Mouse (Mus musculus): ENCODE data around the gene Sh3rf3. TPM values are rescaled to one million over a fixed set of nuclear protein-coding genes. Genes with fewer than 3 reads are reported as not detected.
"Not testable (repeated sequence)": the region's sequence is repeated elsewhere in the genome, so short reads cannot be mapped to it uniquely, and the experiment has no call there.

The Sh3rf3 gene
- polyA plus RNA-seq, 1 experiment from 2014 or later: 0.03 TPM

DNA sequence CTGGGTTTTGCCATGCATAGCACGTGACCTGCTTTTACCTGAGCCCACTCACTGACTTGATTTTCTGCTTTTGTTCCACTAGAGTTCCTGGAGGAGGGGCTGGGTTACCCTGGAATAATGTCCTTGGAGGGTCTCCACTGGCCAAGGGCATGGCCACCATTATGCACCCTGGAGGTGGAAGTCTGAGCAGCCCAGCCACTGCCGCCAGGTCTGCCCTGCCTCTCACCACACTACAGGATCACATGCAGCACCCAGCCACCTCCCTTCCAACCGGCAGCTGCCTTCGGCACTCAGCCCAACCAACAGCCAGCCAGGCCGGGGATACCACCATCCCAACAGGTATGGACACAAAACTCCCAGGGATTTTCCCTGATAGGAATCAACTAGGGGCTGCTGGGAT, 273.4 kb downstream of the Sh3rf3 start:
- 71% methylated on average over 5 of the region's 5 CpGs for WGBS (ENCODE audit: insufficient replicate concordance)
- H3K9ac ChIP-seq: no peak overlapping the region
- H3K27me3 ChIP-seq: no peaks in the 10 kb centered on the region
- H3K36me3 ChIP-seq (replicated peaks): no peaks in the 10 kb centered on the region
- no peaks in the 10 kb centered on the region for H3K4me1 ChIP-seq (replicated peaks)
- no peak overlapping the region for H3K4me2 ChIP-seq
- ATAC-seq (ENCODE audit: insufficient read depth): no peak
- no peak overlapping the region for H3K4me3 ChIP-seq (replicated peaks)
- no peaks in the 10 kb centered on the region for H3K9me3 ChIP-seq (replicated peaks)
- no peak overlapping the region for H3K27ac ChIP-seq (replicated peaks)

DNA sequence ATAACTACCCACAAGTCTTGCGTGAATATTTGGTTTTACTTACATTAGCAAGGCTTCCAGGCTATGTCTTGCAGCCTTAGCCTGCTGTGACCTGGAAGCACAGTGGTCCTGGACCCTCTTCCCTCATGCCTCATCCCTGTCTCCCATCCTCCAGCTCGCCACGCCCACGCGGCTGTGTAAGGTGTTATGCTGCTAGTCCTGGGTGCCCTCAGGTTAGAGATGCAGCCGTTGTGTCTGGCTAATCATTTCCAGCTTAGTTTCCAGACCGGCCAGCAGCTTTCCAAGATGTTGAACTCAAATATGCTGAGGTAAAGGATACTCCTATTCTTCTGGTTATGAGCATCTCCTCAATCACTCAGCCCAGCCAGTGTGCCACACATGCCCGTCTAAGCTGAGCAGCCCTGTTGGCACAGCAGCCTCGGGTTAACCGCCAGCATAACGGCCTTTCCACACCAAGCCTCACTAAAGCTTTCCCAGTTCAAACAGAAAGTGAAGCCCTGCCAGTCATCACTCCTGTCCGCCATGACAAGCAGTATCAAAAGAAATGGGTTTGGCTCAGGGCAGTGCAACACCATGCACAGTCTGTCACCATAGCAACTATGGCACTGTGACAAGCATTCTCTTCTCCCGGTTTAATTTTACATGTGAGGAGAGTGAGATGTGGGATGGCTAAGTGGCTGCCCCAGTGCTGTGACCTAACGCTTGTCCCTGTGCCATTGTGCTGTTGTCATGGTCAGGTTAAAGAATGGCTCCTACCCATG, 276.9 kb downstream of the Sh3rf3 start:
- no peak overlapping the region for H3K4me2 ChIP-seq
- 64% methylated on average over 14 of the region's 14 CpGs for WGBS (ENCODE audit: insufficient replicate concordance)
- ATAC-seq (ENCODE audit: insufficient read depth): no peak

GRCm38 (mm10) chr10:59090622-59090971, 277.4 kb downstream of the Sh3rf3 start:
- ATAC-seq (ENCODE audit: insufficient read depth): no peak
- Histone ChIP-seq H3K9ac (no peak overlapping the region), H3K27ac (replicated peaks) (no peak overlapping the region), H3K36me3 (replicated peaks) (no peaks in the 10 kb centered on the region), H3K9me3 (replicated peaks) (no peaks in the 10 kb centered on the region), H3K4me3 (replicated peaks) (no peak overlapping the region), H3K4me1 (replicated peaks) (no peaks in the 10 kb centered on the region), H3K27me3 (no peaks in the 10 kb centered on the region; the same call in 1 of the 2 replicates), H3K4me2 (no peak overlapping the region)
- 59% methylated on average over 7 of the region's 7 CpGs for WGBS (ENCODE audit: insufficient replicate concordance)

More for the DNA sequence above, 276.9 kb downstream of the Sh3rf3 start:
- Histone ChIP-seq H3K9me3 (replicated peaks) (no peaks in the 10 kb centered on the region), H3K9ac (no peak overlapping the region), H3K36me3 (replicated peaks) (no peaks in the 10 kb centered on the region), H3K4me3 (replicated peaks) (no peak overlapping the region), H3K27ac (replicated peaks) (no peak overlapping the region), H3K27me3 (no peaks in the 10 kb centered on the region; the same call in 1 of the 2 replicates), H3K4me1 (replicated peaks) (no peaks in the 10 kb centered on the region)

- no peak overlapping the region for H3K4me3 ChIP-seq (replicated peaks)
- no peak overlapping the region for H3K4me2 ChIP-seq
- WGBS (ENCODE audit: insufficient replicate concordance): 70% methylated on average over 8 of the region's 8 CpGs
- no peaks in the 10 kb centered on the region; the same call in 1 of the 2 replicates for H3K27me3 ChIP-seq
- ATAC-seq (ENCODE audit: insufficient read depth): no peak
- H3K27ac ChIP-seq (replicated peaks): no peak overlapping the region
- H3K9ac ChIP-seq: no peak overlapping the region
- H3K4me1 ChIP-seq (replicated peaks): no peaks in the 10 kb centered on the region
- no peaks in the 10 kb centered on the region for H3K9me3 ChIP-seq (replicated peaks)
- H3K36me3 ChIP-seq (replicated peaks): no peaks in the 10 kb centered on the region
These were observed 278.4 kb downstream of the Sh3rf3 start for GRCm38 (mm10) chr10:59091556-59091955.

GRCm38 (mm10) chr10:59091988-59092387, 278.8 kb downstream of the Sh3rf3 start:
- 65% methylated on average over 7 of the region's 7 CpGs for WGBS (ENCODE audit: insufficient replicate concordance)
- ATAC-seq (ENCODE audit: insufficient read depth): no peak

GRCm38 (mm10) chr10:59103076-59103475, 289.9 kb downstream of the Sh3rf3 start:
- H3K27me3 ChIP-seq; H3K36me3 ChIP-seq (replicated peaks); ATAC-seq (ENCODE audit: insufficient read depth); H3K4me3 ChIP-seq (replicated peaks); H3K4me1 ChIP-seq (replicated peaks); H3K4me2 ChIP-seq; H3K9me3 ChIP-seq (replicated peaks); H3K9ac ChIP-seq; H3K27ac ChIP-seq (replicated peaks): not testable (repeated sequence)
- 57% methylated on average over 5 of the region's 5 CpGs for WGBS (ENCODE audit: insufficient replicate concordance)

More at GRCm38 (mm10) chr10:59091988-59092387, 278.8 kb downstream of the Sh3rf3 start:
- Histone ChIP-seq H3K4me1 (replicated peaks) (no peaks in the 10 kb centered on the region), H3K36me3 (replicated peaks) (no peaks in the 10 kb centered on the region), H3K27me3 (no peaks in the 10 kb centered on the region; the same call in 1 of the 2 replicates), H3K27ac (replicated peaks) (no peak overlapping the region), H3K9ac (no peak overlapping the region), H3K9me3 (replicated peaks) (no peaks in the 10 kb centered on the region), H3K4me3 (replicated peaks) (no peak overlapping the region), H3K4me2 (no peak overlapping the region)

- WGBS (ENCODE audit: insufficient replicate concordance): 74% methylated on average over 5 of the region's 5 CpGs
- Histone ChIP-seq H3K4me3 (replicated peaks) (no peak overlapping the region), H3K9me3 (replicated peaks) (no peaks in the 10 kb centered on the region), H3K4me2 (no peak overlapping the region), H3K4me1 (replicated peaks) (no peaks in the 10 kb centered on the region), H3K9ac (no peak overlapping the region), H3K36me3 (replicated peaks) (no peaks in the 10 kb centered on the region), H3K27me3 (no peaks in the 10 kb centered on the region), H3K27ac (replicated peaks) (no peak overlapping the region)
- no peak for ATAC-seq (ENCODE audit: insufficient read depth)
These were observed 291.5 kb downstream of the Sh3rf3 start for GRCm38 (mm10) chr10:59104683-59105082.

- ATAC-seq (ENCODE audit: insufficient read depth): no peak
- H3K36me3 ChIP-seq (replicated peaks): no peaks in the 10 kb centered on the region
- no peaks in the 10 kb centered on the region for H3K4me1 ChIP-seq (replicated peaks)
- no peak overlapping the region for H3K27ac ChIP-seq (replicated peaks)
- WGBS (ENCODE audit: insufficient replicate concordance): 69% methylated on average over 8 of the region's 8 CpGs
- no peaks in the 10 kb centered on the region for H3K9me3 ChIP-seq (replicated peaks)
- H3K4me2 ChIP-seq: no peak overlapping the region
- no peak overlapping the region for H3K9ac ChIP-seq
- H3K4me3 ChIP-seq (replicated peaks): no peak overlapping the region
- H3K27me3 ChIP-seq: no peaks in the 10 kb centered on the region
These were observed 292.7 kb downstream of the Sh3rf3 start for GRCm38 (mm10) chr10:59105885-59106284.

GRCm38 (mm10) chr10:59106644-59107043, 293.5 kb downstream of the Sh3rf3 start:
- Histone ChIP-seq H3K27ac (replicated peaks) (no peak overlapping the region), H3K9me3 (replicated peaks) (no peaks in the 10 kb centered on the region), H3K4me3 (replicated peaks) (no peak overlapping the region), H3K36me3 (replicated peaks) (no peaks in the 10 kb centered on the region), H3K4me2 (no peak overlapping the region), H3K4me1 (replicated peaks) (no peaks in the 10 kb centered on the region), H3K9ac (no peak overlapping the region), H3K27me3 (no peaks in the 10 kb centered on the region)
- 60% methylated on average over 3 of the region's 3 CpGs for WGBS (ENCODE audit: insufficient replicate concordance)
- no peak for ATAC-seq (ENCODE audit: insufficient read depth)

DNA sequence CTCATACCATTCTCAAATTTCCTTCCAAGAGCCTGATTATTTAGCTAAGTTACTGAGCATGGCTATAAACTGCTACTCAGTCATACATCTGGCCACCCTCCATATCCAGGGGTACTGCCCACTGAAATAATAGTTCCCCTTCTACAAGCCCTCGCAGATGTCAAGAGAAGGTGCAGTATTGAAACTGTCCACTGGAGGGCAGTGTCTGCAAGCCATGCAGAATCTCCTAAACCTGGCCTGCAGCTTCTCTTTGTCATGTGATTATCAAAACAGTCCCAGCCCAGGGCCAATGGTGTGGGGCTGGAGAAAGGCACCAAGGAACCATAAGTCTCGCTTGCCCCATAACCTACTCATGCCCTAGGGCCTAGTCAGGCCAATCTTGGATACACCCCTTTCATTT, 295.9 kb downstream of the Sh3rf3 start:
- Histone ChIP-seq H3K27me3 (no peaks in the 10 kb centered on the region), H3K4me1 (replicated peaks) (no peaks in the 10 kb centered on the region), H3K36me3 (replicated peaks) (no peaks in the 10 kb centered on the region), H3K4me2 (no peak overlapping the region), H3K27ac (replicated peaks) (no peak overlapping the region), H3K4me3 (replicated peaks) (no peak overlapping the region), H3K9me3 (replicated peaks) (no peaks in the 10 kb centered on the region), H3K9ac (no peak overlapping the region)
- ATAC-seq (ENCODE audit: insufficient read depth): no peak
- WGBS (ENCODE audit: insufficient replicate concordance): 20% methylated on average over 2 of the region's 2 CpGs

GRCm38 (mm10) chr10:59110386-59110785, 297.2 kb downstream of the Sh3rf3 start:
- Histone ChIP-seq H3K27ac (replicated peaks) (no peak overlapping the region), H3K4me2 (no peak overlapping the region), H3K4me3 (replicated peaks) (no peak overlapping the region), H3K27me3 (no peaks in the 10 kb centered on the region), H3K9ac (no peak overlapping the region), H3K36me3 (replicated peaks) (no peaks in the 10 kb centered on the region), H3K4me1 (replicated peaks) (no peaks in the 10 kb centered on the region), H3K9me3 (replicated peaks) (no peaks in the 10 kb centered on the region)
- ATAC-seq (ENCODE audit: insufficient read depth): no peak
- 68% methylated on average over 7 of the region's 7 CpGs for WGBS (ENCODE audit: insufficient replicate concordance)

GRCm38 (mm10) chr10:59112755-59113154, 299.6 kb downstream of the Sh3rf3 start:
- no peaks in the 10 kb centered on the region for H3K4me1 ChIP-seq (replicated peaks)
- no peaks in the 10 kb centered on the region for H3K9me3 ChIP-seq (replicated peaks)
- no peaks in the 10 kb centered on the region for H3K36me3 ChIP-seq (replicated peaks)
- H3K27me3 ChIP-seq: no peaks in the 10 kb centered on the region
- H3K4me3 ChIP-seq (replicated peaks): no peak overlapping the region
- no peak overlapping the region for H3K9ac ChIP-seq
- 48% methylated on average over 8 of the region's 8 CpGs for WGBS (ENCODE audit: insufficient replicate concordance)
- ATAC-seq (ENCODE audit: insufficient read depth): no peak
- H3K27ac ChIP-seq (replicated peaks): no peak overlapping the region
- H3K4me2 ChIP-seq: no peak overlapping the region

Data from liver, embryonic 15.5 days (tissue).